Mouse (Mus musculus) hematopoietic stem cell, adult 5-6 weeks (primary cell): ENCODE results near the gene Cyp4f37. TPM values are rescaled to one million over a fixed set of nuclear protein-coding genes. Genes with fewer than 3 reads are reported as not detected.
"Not testable (repeated sequence)": the region's sequence is repeated elsewhere in the genome, so short reads cannot be mapped to it uniquely, and the experiment has no call there.

ENCODE experiments used
- ATAC-seq, 2 experiments: fragments of 125-278 bp in 1 of 2; replicated peaks in 1 of 2; 2 replicates each; pipeline ENCODE4 v1.8.0; 2016 to 2017; ENCODE audit warnings: inconsistent platforms in 2 of 2, mild to moderate bottlenecking in 2 of 2, moderate number of reproducible peaks in 2 of 2, low read depth in 1 of 2, moderate TSS enrichment in 1 of 2; ENCODE audit not compliant: low FRiP score in 2 of 2, poor library complexity in 2 of 2, severe bottlenecking in 2 of 2, insufficient read depth in 1 of 2, low TSS enrichment in 1 of 2
- total RNA-seq: library from RNA; stranded (forward); fragments of 172-1452, 232-1000 nt; gene quantifications from 2 replicates; pipeline ENCODE4 v1.2.3, GENCODE M21; 2017

The Cyp4f37 gene
- not detected in 2 replicates for total RNA-seq

- peak; percentile 37 to 53; a peak in 1 of 4 replicates for ATAC-seq
Observed at GRCm38 (mm10) chr17:32621018-32621417, at the start of gene Cyp4f37. Gene Cyp4f37, plus strand, starts transcription at chr17:32621309.

- not testable (repeated sequence) for ATAC-seq
Observed at GRCm38 (mm10) chr17:32573286-32573685, 47.8 kb upstream of the Cyp4f37 start.

GRCm38 (mm10) chr17:32577496-32578186, 43.5 kb upstream of the Cyp4f37 start:
- no peak for ATAC-seq

GRCm38 (mm10) chr17:32596494-32596893, 24.6 kb upstream of the Cyp4f37 start:
- no peak for ATAC-seq

- peak; percentile 14 to 22; a peak in 1 of 4 replicates for ATAC-seq
Observed at GRCm38 (mm10) chr17:32608055-32608454, 13.1 kb upstream of the Cyp4f37 start.

- not testable (repeated sequence) for ATAC-seq
Observed at GRCm38 (mm10) chr17:32610231-32610630, 10.9 kb upstream of the Cyp4f37 start.

GRCm38 (mm10) chr17:32610896-32611295, 10.2 kb upstream of the Cyp4f37 start:
- ATAC-seq: no peak

- ATAC-seq: peak in 1 of 2 experiments; percentile 42; a peak in 1 of 4 replicates
Observed at GRCm38 (mm10) chr17:32612417-32612816, 8.7 kb upstream of the Cyp4f37 start.

- ATAC-seq: no peak
Observed at GRCm38 (mm10) chr17:32617252-32617651, 3.9 kb upstream of the Cyp4f37 start.

GRCm38 (mm10) chr17:32629726-32630125, 8.6 kb downstream of the Cyp4f37 start:
- ATAC-seq: not testable (repeated sequence)

- ATAC-seq: no peak
Observed at GRCm38 (mm10) chr17:32631936-32632335, 10.8 kb downstream of the Cyp4f37 start.

GRCm38 (mm10) chr17:32634242-32634971, 13.3 kb downstream of the Cyp4f37 start:
- not testable (repeated sequence) for ATAC-seq

- ATAC-seq: peak; percentile 76 to 80
Observed at GRCm38 (mm10) chr17:32634972-32635314, 13.8 kb downstream of the Cyp4f37 start.

GRCm38 (mm10) chr17:32636341-32636740, 15.2 kb downstream of the Cyp4f37 start:
- ATAC-seq: no peak

GRCm38 (mm10) chr17:32637151-32637550, 16.0 kb downstream of the Cyp4f37 start:
- no peak for ATAC-seq

GRCm38 (mm10) chr17:32646631-32647030, 25.5 kb downstream of the Cyp4f37 start:
- ATAC-seq: no peak

- ATAC-seq: no peak
Observed at GRCm38 (mm10) chr17:32653860-32654259, 32.8 kb downstream of the Cyp4f37 start.

- ATAC-seq: no peak
Observed at GRCm38 (mm10) chr17:32657041-32657440, 35.9 kb downstream of the Cyp4f37 start.

GRCm38 (mm10) chr17:32658246-32658645, 37.1 kb downstream of the Cyp4f37 start:
- ATAC-seq: no peak
